Mouse (Mus musculus) stomach, postnatal 0 days (tissue): ENCODE measurements around the gene Elf2.

Experiments
- CTCF ChIP-seq: IDR thresholded peaks from 2 replicates; pipeline ENCODE4 v1.5.1; 2016; ENCODE audit warnings: antibody characterized with exemption, low read depth, mild to moderate bottlenecking, moderate library complexity
- EP300 ChIP-seq: optimal IDR thresholded peaks from 2 replicates; pipeline ENCODE3; 2016; ENCODE audit warnings: antibody characterized with exemption

DNA sequence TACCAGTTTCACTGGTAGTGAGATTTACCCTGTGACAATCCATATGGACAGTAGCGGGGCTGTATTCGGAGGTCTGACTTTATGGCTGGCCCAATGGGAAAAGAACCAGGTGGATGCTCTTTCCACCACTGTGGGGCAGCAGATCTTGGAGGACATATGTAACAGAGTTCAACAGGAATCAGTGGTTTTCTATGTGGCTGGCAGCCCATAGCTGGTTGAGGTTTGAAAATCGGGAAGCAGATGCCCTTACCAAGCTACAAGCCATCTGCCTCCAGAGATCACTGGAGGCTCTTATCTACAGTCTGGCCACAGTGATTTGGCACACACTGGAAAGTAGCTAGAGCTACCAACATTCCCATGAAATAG is 25.0 kb upstream of the Elf2 start:
- no peak for TF ChIP-seq CTCF
- TF ChIP-seq EP300: no peak
